Mouse (Mus musculus): ENCODE data around the gene Nlk. TPM values are rescaled to one million over a fixed set of nuclear protein-coding genes. Genes with fewer than 3 reads are reported as not detected.

Gene Nlk
- polyA plus RNA-seq, 1 experiment from 2014 or later, result 14.0 TPM

DNA sequence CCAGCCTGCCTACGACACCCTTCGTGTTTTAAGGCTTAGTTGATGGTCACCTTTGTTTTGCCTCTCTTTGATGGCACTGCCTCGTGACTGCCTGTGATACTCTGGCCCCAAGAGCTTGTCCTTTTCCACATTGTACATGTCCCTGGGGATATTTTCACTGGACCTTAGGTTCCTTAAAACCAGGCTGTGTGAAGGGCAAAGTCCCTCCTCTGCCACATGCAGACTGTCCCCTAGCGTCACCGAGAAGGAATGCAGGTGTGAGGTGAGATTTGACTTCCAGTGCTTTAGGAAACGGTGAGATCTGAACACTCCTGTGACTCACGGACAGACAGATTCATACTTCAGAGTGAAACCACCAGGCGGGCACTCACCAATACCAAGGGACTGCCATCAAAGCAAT, 139.9 kb downstream of the Nlk start:
- no peak for ATAC-seq (ENCODE audit: borderline replicate concordance, extremely low read depth, low FRiP score, low TSS enrichment)
- no peaks in the 10 kb centered on the region for H3K27me3 ChIP-seq
- H3K4me3 ChIP-seq, result no peak overlapping the region
- H3K36me3 ChIP-seq, result no peaks in the 10 kb centered on the region
- no peak overlapping the region for H3K9ac ChIP-seq
- 53% methylated on average over 8 of the region's 8 CpGs for WGBS
- H3K9me3 ChIP-seq, result no peaks in the 10 kb centered on the region
- H3K27ac ChIP-seq, result no peak overlapping the region
- H3K4me2 ChIP-seq, result no peak overlapping the region
- H3K4me1 ChIP-seq, result no peaks in the 10 kb centered on the region

DNA sequence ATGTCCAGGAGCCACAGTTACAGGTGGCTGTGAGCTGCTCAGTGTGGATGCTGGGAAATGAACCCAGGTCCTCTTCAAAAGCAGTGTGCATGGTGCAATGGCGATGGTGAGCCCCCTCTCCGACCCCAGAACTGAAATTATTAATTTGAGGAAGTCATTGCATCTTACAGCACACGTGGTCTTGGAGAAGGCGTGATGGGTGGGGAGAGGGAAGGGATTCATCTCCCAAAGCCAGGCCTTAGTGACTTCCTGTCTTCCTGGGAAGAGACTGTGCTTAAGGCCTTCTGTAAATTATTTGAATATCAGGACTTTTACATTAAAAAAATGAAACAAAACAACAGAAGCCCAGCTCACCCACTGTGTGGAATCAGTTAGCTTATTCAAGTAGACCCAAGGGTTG, 141.1 kb downstream of the Nlk start:
- no peak overlapping the region for H3K27ac ChIP-seq

DNA sequence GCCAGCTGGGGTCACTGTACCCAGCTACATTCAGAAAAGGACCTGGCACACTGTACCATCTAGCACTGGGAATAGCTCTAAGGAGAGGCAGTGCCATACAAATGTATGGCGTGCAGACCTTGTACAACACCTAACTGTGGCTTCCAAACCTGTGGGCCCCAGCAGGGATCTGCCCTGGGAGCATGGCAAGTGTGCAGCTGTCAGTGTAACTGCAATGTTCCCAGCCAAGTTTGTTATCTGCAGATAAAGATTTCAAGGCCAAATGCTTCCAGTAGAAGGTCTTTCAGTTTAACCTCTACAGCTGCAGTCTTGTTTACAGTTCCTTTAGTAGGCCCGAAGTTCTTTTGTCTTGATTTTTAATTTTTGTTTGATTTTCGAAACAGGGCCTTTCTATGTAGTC, 141.6 kb downstream of the Nlk start:
- 48% methylated on average over 3 of the region's 3 CpGs for WGBS
- Histone ChIP-seq H3K9ac (no peak overlapping the region), H3K9me3 (no peaks in the 10 kb centered on the region)

More for the DNA sequence above, 141.1 kb downstream of the Nlk start:
- no peaks in the 10 kb centered on the region for H3K36me3 ChIP-seq
- no peaks in the 10 kb centered on the region for H3K27me3 ChIP-seq
- H3K4me3 ChIP-seq, result no peak overlapping the region
- no peaks in the 10 kb centered on the region; the same call in 1 of the 2 replicates for H3K4me1 ChIP-seq
- no peaks in the 10 kb centered on the region for H3K9me3 ChIP-seq
- ATAC-seq (ENCODE audit: borderline replicate concordance, extremely low read depth, low FRiP score, low TSS enrichment), result no peak
- no peak overlapping the region for H3K9ac ChIP-seq
- no peak overlapping the region for H3K4me2 ChIP-seq
- 65% methylated on average over 4 of the region's 4 CpGs for WGBS

DNA sequence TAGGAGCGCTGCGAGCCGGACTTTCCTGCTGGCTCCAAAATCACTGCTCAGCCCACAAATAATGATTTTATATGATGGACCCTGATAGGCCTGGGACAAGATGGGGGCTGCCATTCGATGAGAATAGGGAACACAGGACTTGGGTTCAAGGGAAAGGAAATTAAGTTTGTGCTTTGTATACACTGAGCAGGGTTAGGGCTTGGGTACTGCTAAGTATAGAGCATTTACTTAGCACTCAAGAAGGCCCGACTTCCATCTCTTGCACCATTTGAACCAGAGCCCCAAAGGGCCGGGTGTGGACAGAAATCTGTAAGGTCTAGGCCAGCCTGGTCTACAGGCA, 146.1 kb downstream of the Nlk start:
- Histone ChIP-seq H3K27ac (peak overlapping the region; percentile 54), H3K4me1 (peaks cover 13% of the 10 kb centered on the region), H3K4me3 (peak overlapping the region; percentile 64), H3K9ac (peak overlapping the region; percentile 52; the same call in 1 of the 2 replicates), H3K4me2 (peak overlapping the region; percentile 66), H3K36me3 (no peaks in the 10 kb centered on the region), H3K27me3 (no peaks in the 10 kb centered on the region), H3K9me3 (no peaks in the 10 kb centered on the region)
- ATAC-seq (ENCODE audit: borderline replicate concordance, extremely low read depth, low FRiP score, low TSS enrichment), result peak; percentile 25; the same call in 1 of the 2 replicates
- WGBS, result 31% methylated on average over 6 of the region's 6 CpGs

More for the DNA sequence above, 141.6 kb downstream of the Nlk start:
- Histone ChIP-seq H3K36me3 (no peaks in the 10 kb centered on the region), H3K4me3 (no peak overlapping the region), H3K27me3 (no peaks in the 10 kb centered on the region), H3K4me2 (no peak overlapping the region), H3K4me1 (no peaks in the 10 kb centered on the region; the same call in 1 of the 2 replicates), H3K27ac (no peak overlapping the region)
- no peak for ATAC-seq (ENCODE audit: borderline replicate concordance, extremely low read depth, low FRiP score, low TSS enrichment)

DNA sequence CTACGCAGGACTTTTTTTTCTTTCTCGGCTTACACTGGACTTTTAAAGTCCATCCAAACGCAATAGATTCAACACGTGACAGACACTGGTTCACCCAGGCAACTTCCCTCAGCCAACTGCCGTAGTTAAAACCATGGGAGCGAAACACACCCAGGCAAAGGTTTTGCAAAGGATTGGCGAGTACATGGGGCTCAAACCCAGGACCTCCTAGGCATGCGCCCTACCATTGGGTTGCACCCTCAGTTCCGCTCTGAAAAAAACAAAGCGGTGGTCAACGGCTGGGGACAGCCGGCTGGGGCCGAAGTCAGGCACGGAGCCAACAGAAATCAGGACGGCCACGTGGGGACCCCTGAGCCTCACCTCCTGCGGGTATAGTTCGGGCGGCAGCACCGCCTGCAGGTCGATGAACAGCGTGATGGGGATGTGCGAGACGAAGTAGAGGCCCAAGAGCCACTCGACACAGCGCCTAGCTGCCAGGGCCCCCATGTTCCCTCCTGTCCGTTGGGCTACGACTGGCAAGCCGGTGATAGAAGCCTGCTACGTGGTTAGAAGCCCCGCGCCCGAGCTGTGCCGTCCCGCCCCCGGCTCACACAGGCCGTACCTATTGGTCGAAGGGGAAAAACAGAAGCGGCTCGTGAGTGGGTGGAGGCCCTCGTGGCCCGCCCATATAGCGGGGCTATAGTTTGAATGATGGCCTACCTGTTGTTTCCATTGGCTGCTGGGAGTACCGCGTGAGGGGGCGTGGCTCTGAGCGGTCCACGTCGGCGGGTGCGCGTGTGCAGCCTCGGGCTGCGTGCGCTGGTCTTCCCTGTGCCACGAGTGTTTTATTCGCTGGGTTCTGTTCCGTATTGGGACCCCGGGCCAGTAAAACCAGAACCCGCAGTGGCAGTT, 146.8 kb downstream of the Nlk start, which contains the start of gene Tmem97:
TSS of gene Tmem97 (minus strand) at position 610 of the 891 bp plus-strand sequence.
- H3K4me1 ChIP-seq, result peaks cover 13% of the 10 kb centered on the region
- peak within 1 kb of the TSS; percentile 85 for H3K27ac ChIP-seq
- H3K36me3 ChIP-seq, result no peaks in the 10 kb centered on the region
- H3K9ac ChIP-seq, result peak within 1 kb of the TSS; percentile 59
- no peaks in the 10 kb centered on the region for H3K27me3 ChIP-seq
- peak within 1 kb of the TSS; percentile 64 for H3K4me3 ChIP-seq
- H3K4me2 ChIP-seq, result peak within 1 kb of the TSS; percentile 66
- under 1% methylated on average over 60 of the region's 60 CpGs for WGBS
- peak; percentile 100 for ATAC-seq (ENCODE audit: borderline replicate concordance, extremely low read depth, low FRiP score, low TSS enrichment)
- H3K9me3 ChIP-seq, result no peaks in the 10 kb centered on the region

DNA sequence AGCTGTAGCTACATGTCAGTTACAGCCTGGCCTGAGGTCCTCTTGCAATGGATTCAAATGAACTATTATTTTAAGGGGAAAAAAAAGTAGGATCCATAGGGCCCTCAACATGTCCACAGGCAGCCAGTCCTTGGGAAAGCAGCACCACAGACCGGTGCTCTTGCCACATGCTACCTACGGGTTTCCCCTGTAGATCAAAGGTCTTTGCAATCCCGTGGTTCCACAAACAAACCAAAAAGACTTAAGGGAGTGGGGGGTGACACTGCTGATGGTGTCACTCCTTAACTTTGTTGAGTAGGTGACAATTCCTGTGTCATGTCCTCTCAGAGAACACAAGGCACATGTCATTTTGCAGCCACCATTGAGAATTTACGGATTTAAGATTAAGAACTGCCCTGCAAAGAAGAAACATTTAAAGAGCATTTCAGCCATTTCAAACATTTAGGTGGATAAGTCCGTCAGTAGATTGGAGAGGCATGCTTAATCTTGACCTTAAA, 147.6 kb downstream of the Nlk start:
- Histone ChIP-seq H3K4me3 (peak overlapping the region; percentile 64), H3K36me3 (no peaks in the 10 kb centered on the region), H3K4me1 (peaks cover 13% of the 10 kb centered on the region), H3K9ac (peak overlapping the region; percentile 59), H3K4me2 (peak overlapping the region; percentile 66), H3K9me3 (no peaks in the 10 kb centered on the region), H3K27me3 (no peaks in the 10 kb centered on the region), H3K27ac (no peak overlapping the region)
- 5% methylated on average over 5 of the region's 5 CpGs for WGBS
- ATAC-seq (ENCODE audit: borderline replicate concordance, extremely low read depth, low FRiP score, low TSS enrichment), result no peak

DNA sequence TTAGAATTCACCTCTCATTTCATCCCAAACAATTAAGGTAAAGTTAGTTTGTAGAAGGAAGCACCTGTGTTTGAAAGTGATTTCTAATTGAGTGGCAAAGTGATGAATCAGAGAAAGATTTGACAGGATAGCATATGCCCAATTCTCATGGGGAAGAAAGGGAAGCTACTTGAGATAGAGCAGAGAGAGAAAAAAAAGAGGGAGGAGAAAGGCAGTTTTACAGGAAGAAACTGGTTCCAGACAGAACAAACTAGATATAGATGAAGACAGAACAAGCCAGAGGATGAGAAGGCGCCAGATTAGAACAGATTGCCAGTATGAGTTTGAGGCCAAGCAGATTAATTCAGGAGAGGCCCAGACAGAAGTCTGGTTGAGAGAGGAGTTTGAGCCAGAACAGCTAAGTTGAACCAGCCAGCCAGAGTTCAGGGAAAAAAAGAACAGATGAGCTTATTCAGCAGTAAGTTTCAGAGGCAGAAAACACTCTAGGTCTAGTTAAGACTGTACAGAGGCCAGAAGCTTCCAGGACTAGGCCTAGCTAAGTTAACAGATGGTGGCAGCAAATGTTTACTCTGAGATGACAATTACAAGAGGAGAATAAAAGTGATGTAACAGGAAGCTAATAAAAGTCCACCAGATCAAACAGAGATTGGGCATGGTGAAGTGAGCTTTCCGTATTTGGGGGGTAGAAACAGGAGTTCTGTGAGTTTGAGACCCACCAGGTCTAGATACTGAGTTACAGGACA, 149.3 kb downstream of the Nlk start:
- Histone ChIP-seq H3K4me1 (peaks cover 13% of the 10 kb centered on the region), H3K27me3 (no peaks in the 10 kb centered on the region), H3K9ac (no peak overlapping the region), H3K4me3 (no peak overlapping the region), H3K36me3 (peaks cover 13% of the 10 kb centered on the region), H3K9me3 (no peaks in the 10 kb centered on the region), H3K27ac (no peak overlapping the region), H3K4me2 (no peak overlapping the region)
- no peak for ATAC-seq (ENCODE audit: borderline replicate concordance, extremely low read depth, low FRiP score, low TSS enrichment)
- 66% methylated on average over 2 of the region's 2 CpGs for WGBS

DNA sequence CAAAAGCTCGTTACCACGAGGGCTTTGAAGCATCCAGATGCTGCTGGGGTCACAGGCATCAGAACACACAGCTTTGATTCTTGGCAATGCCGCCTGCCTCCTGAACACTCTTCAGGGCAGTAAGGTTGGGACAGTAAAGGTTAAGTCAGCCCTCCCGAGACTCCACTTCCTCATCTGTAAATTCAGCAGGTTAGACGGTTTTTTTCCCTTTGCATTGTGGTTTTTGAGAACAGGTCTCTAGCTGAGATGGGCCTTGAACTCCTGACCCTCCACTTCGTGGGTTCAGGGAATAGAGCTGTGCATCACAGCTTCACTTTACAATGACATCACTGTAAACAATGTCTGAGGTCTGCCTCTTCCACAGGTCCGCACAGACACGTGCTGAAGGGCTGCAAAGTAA, 152.0 kb downstream of the Nlk start:
- H3K4me1 ChIP-seq, result peaks cover 13% of the 10 kb centered on the region
- ATAC-seq (ENCODE audit: borderline replicate concordance, extremely low read depth, low FRiP score, low TSS enrichment), result no peak
- H3K36me3 ChIP-seq, result peaks cover 29% of the 10 kb centered on the region
- WGBS, result 54% methylated on average over 8 of the region's 8 CpGs
- no peak overlapping the region for H3K9ac ChIP-seq
- H3K27ac ChIP-seq, result no peak overlapping the region
- no peaks in the 10 kb centered on the region for H3K9me3 ChIP-seq
- no peak overlapping the region for H3K4me3 ChIP-seq
- no peak overlapping the region for H3K4me2 ChIP-seq
- H3K27me3 ChIP-seq, result no peaks in the 10 kb centered on the region

DNA sequence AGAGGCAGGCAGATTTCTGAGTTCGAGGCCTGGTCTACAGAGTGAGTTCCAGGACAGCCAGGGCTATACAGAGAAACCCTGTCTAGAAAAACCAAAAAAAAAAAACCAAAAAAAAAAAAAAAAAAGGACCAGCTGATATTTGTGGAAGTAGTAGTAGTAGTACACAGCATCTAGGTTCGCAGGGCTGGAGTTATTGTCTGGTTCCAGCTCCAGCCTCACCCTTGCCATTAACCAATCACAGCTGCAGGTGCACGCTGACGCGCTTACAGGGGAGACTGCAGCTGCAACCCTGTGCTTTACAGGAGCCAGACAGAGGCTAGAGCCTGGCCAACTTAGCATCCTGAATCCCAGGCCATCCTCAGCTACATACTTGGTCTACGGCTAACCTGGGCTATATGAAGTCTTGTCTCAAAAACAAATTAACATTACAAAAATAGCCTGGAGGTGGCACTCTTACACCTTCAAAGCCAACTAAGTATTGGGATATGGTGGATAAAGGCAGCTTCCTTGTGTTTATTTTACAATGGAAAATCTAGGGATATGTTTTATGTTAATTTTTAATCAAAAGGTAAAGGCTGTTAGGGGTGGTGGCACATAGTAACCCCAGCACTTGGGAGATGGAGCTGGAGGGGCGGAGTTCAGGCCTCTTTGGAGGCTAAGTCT, 152.6 kb downstream of the Nlk start:
- H3K9ac ChIP-seq, result no peak overlapping the region
- peaks cover 13% of the 10 kb centered on the region for H3K4me1 ChIP-seq
- no peak overlapping the region for H3K4me2 ChIP-seq
- H3K4me3 ChIP-seq, result no peak overlapping the region
- H3K36me3 ChIP-seq, result peaks cover 35% of the 10 kb centered on the region
- no peak for ATAC-seq (ENCODE audit: borderline replicate concordance, extremely low read depth, low FRiP score, low TSS enrichment)
- H3K27me3 ChIP-seq, result no peaks in the 10 kb centered on the region
- WGBS, result 92% methylated on average over 7 of the region's 7 CpGs
- no peaks in the 10 kb centered on the region for H3K9me3 ChIP-seq
- H3K27ac ChIP-seq, result no peak overlapping the region

DNA sequence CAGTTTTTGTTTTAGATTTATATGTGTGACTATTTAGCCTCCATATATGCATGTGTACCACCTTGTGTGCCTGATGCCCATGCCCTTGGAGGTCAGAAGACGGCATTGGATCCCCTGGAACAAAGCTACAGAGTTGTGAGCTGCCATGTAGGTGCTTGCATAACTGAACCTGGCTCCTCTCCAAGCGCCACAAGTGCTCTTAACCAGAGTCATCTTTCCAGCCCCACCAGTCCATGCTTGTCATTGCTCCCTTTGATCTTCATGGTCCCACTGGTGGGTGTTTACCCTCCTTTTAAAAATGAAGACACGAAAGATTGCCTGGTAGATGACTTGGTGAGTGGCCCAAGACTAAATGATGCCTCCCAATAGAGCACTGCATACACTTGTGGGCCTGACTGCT, 156.8 kb downstream of the Nlk start:
- Histone ChIP-seq H3K4me2 (no peak overlapping the region), H3K27ac (no peak overlapping the region), H3K4me1 (peaks cover 16% of the 10 kb centered on the region), H3K9ac (no peak overlapping the region), H3K4me3 (no peak overlapping the region), H3K27me3 (no peaks in the 10 kb centered on the region), H3K9me3 (no peaks in the 10 kb centered on the region), H3K36me3 (peaks cover 42% of the 10 kb centered on the region)
- WGBS, result 55% methylated on average over 3 of the region's 3 CpGs
- no peak for ATAC-seq (ENCODE audit: borderline replicate concordance, extremely low read depth, low FRiP score, low TSS enrichment)

DNA sequence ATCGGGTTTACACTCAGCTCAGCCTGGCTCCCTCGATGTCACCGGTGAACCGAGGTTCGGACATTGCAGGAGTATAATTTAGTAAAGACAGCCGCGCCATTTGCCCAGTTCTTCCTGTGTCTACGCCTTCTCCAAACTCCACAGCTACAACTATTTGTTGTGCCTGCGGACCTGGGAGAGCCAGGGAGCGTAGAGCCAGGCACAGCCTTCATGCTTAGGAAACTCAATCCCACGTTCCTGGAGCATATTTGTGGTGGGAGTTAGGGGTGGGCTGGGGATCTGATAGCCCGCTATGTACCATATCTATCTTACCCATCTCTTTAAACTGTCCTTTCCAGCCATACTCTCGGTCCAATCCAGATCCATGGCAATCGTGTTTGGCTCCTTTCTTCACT, 160.5 kb downstream of the Nlk start:
- Histone ChIP-seq H3K27me3 (no peaks in the 10 kb centered on the region), H3K4me2 (peak overlapping the region; percentile 73), H3K27ac (peak overlapping the region; percentile 65), H3K9ac (peak overlapping the region; percentile 72), H3K4me1 (peaks cover 28% of the 10 kb centered on the region), H3K4me3 (peak overlapping the region; percentile 65), H3K9me3 (no peaks in the 10 kb centered on the region), H3K36me3 (peaks cover 29% of the 10 kb centered on the region)
- ATAC-seq (ENCODE audit: borderline replicate concordance, extremely low read depth, low FRiP score, low TSS enrichment), result peak; percentile 10; the same call in 1 of the 2 replicates
- 2% methylated on average over 14 of the region's 14 CpGs for WGBS
